Mouse (Mus musculus) myocyte (in vitro differentiated cells): ENCODE results near the gene Noxo1.

Source experiments
- CEBPB ChIP-seq: IDR thresholded peaks from 2 replicates; pipeline ENCODE4 v1.6.1; 2011; ENCODE audit warnings: mild to moderate bottlenecking, moderate library complexity; ENCODE audit not compliant: poor library complexity, insufficient read depth, severe bottlenecking
- E2F4 ChIP-seq: IDR thresholded peaks from one replicate; pipeline ENCODE4 v1.6.1; 2011; ENCODE audit warnings: mild to moderate bottlenecking, control low read depth, moderate library complexity; ENCODE audit not compliant: insufficient read depth
- MAX ChIP-seq: IDR thresholded peaks from one replicate; pipeline ENCODE4 v1.6.1; 2011; ENCODE audit warnings: low read depth, mild to moderate bottlenecking, control low read depth
- MYOD1 ChIP-seq, 3 experiments: IDR thresholded peaks; one replicate each; pipeline ENCODE4 v1.6.1; 2011; ENCODE audit warnings: control low read depth in 2 of 3, low read depth in 2 of 3, mild to moderate bottlenecking in 2 of 3, moderate library complexity in 1 of 3; ENCODE audit not compliant: insufficient read length in 2 of 3, control insufficient read depth in 1 of 3
- POLR2A ChIP-seq: IDR thresholded peaks from one replicate; pipeline ENCODE4 v1.6.1; 2011; ENCODE audit warnings: low read depth, mild to moderate bottlenecking, control low read depth, moderate library complexity; ENCODE audit not compliant: insufficient read length
- POLR2AphosphoS2 ChIP-seq: IDR thresholded peaks from one replicate; pipeline ENCODE4 v1.6.1; 2011; ENCODE audit warnings: low read depth, control low read depth; ENCODE audit not compliant: insufficient read length
- REST ChIP-seq: IDR thresholded peaks from one replicate; pipeline ENCODE4 v1.6.1; 2011; ENCODE audit warnings: mild to moderate bottlenecking, control low read depth, moderate library complexity; ENCODE audit not compliant: insufficient read depth, insufficient read length
- TCF12 ChIP-seq: IDR thresholded peaks from one replicate; pipeline ENCODE4 v1.6.1; 2011; ENCODE audit warnings: mild to moderate bottlenecking, control low read depth; ENCODE audit not compliant: poor library complexity, insufficient read depth, severe bottlenecking
- USF1 ChIP-seq: IDR thresholded peaks from one replicate; pipeline ENCODE4 v1.6.1; 2011; ENCODE audit warnings: low read depth, mild to moderate bottlenecking, control low read depth, moderate library complexity

DNA sequence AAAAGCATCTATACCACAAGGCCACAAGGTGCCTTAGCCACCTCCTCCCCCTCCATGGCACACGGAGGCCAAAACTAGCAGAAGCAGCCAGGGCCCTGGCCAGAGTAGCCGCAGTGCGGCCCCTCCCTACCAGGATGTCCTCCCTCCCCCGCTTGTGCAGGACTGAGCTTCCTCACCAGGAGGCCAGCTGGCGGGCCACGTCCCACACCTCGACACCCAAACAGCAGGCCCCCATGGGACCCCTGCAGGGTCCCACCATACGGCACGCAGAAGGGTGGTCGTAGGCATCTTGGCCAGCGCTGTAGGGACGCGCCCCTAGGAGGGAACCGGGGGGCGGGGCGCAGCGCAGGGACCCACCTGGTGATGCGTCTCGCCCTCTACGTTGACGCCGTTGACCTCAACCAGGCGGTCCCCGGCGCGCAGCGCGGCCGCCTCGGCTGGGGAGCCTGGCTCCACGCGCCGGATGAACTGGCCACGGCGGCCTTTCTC is 46.4 kb upstream of the Noxo1 start:
- TF ChIP-seq POLR2A (no peak), TCF12 (no peak), CEBPB (no peak), POLR2AphosphoS2 (no peak), MYOD1 (IDR thresholded peaks at IDR 0.05; ENCODE audit: control insufficient read depth in 1 of 3, insufficient read length in 2 of 3, low read depth in 2 of 3) (peak in 1 of 3 experiments; percentile 14), MAX (no peak), E2F4 (no peak), USF1 (no peak), REST (no peak)
